Mouse (Mus musculus): ENCODE results near the gene Nudt11. TPM values are rescaled to one million over a fixed set of nuclear protein-coding genes. Genes with fewer than 3 reads are reported as not detected.
"Not testable (repeated sequence)": the region's sequence is repeated elsewhere in the genome, so short reads cannot be mapped to it uniquely, and the experiment has no call there.

Gene Nudt11
- total RNA-seq (2014; rRNA removed) (0.09 and 0.13 TPM in 2 replicates), polyA plus RNA-seq (2012; rRNA removed) (0.11 and 0.14 TPM in 2 replicates)

GRCm38 (mm10) chrX:6047066-6047935 is at the start of gene Nudt11:
Nudt11 (plus strand) TSS chrX:6047453.
- H3K79me2 ChIP-seq (ENCODE audit: control insufficient read depth, insufficient read depth, low read length); H3K27ac ChIP-seq (replicated peaks; ENCODE audit: insufficient read depth, low read depth, low read length); H3K4me1 ChIP-seq (ENCODE audit: control insufficient read depth, insufficient read depth, low read length); DNase-seq (ENCODE audit: extremely low read depth, low read depth, low spot score); H3K9ac ChIP-seq (ENCODE audit: low read depth, low read length); H3K36me3 ChIP-seq (ENCODE audit: control insufficient read depth, insufficient read depth, low read length); H3K27me3 ChIP-seq (ENCODE audit: control insufficient read depth, insufficient read depth, low read length); H3K4me3 ChIP-seq (ENCODE audit: insufficient read depth, low read depth, low read length): not testable (repeated sequence)
- WGBS: no CpG with 5 or more reads among the region's 121 CpGs

- not testable (repeated sequence) for DNase-seq (ENCODE audit: extremely low read depth, low read depth, low spot score); H3K4me3 ChIP-seq (ENCODE audit: insufficient read depth, low read depth, low read length); H3K27me3 ChIP-seq (ENCODE audit: control insufficient read depth, insufficient read depth, low read length); H3K4me1 ChIP-seq (ENCODE audit: control insufficient read depth, insufficient read depth, low read length); H3K9ac ChIP-seq (ENCODE audit: low read depth, low read length); H3K27ac ChIP-seq (replicated peaks; ENCODE audit: insufficient read depth, low read depth, low read length); H3K79me2 ChIP-seq (ENCODE audit: control insufficient read depth, insufficient read depth, low read length); H3K36me3 ChIP-seq (ENCODE audit: control insufficient read depth, insufficient read depth, low read length)
- 0% methylated on average over 7 of the region's 60 CpGs for WGBS
Observed at GRCm38 (mm10) chrX:6047936-6048614, 822 bp downstream of the Nudt11 start.

DNA sequence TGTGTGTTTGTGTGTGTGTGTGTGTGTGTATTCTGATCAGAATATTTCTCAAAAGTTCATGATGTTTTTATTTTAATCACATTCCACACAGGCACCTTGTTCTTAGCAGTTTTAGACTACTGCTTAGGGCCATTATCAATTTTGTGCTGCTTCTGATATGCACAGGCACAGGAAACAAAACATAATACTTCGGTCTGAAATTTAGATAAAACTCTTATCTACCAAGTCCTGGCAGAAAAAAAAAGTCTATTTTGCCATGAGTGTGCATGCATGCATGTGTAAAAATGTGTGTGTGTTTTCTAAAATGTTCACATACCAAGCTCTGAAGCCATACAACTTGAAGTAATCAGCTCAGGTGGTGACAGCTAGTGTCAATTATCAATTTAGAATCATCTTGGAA is 14.3 kb downstream of the Nudt11 start:
- Histone ChIP-seq H3K36me3 (ENCODE audit: control insufficient read depth, insufficient read depth, low read length) (no peaks in the 10 kb centered on the region), H3K4me3 (ENCODE audit: insufficient read depth, low read depth, low read length) (no peak overlapping the region), H3K79me2 (ENCODE audit: control insufficient read depth, insufficient read depth, low read length) (no peaks in the 10 kb centered on the region), H3K27ac (replicated peaks; ENCODE audit: insufficient read depth, low read depth, low read length) (no peak overlapping the region), H3K9ac (ENCODE audit: low read depth, low read length) (no peak overlapping the region), H3K27me3 (ENCODE audit: control insufficient read depth, insufficient read depth, low read length) (no peaks in the 10 kb centered on the region), H3K4me1 (ENCODE audit: control insufficient read depth, insufficient read depth, low read length) (no peaks in the 10 kb centered on the region)
- TF ChIP-seq POLR2A (IDR thresholded peaks at IDR 0.05; ENCODE audit: extremely low read depth, insufficient read depth, low read length): no peak
- TF ChIP-seq CTCF (IDR thresholded peaks at IDR 0.05; ENCODE audit: low read depth, low read length): no peak
- 55% methylated on average over 1 of the region's 1 CpGs for whole genome bisulfite sequencing
- DNase-seq (ENCODE audit: extremely low read depth, low read depth, low spot score): no peak

- H3K79me2 ChIP-seq (ENCODE audit: control insufficient read depth, insufficient read depth, low read length): no peaks in the 10 kb centered on the region
- DNase-seq (ENCODE audit: extremely low read depth, low read depth, low spot score): no peak
- H3K4me3 ChIP-seq (ENCODE audit: insufficient read depth, low read depth, low read length): no peak within 1 kb of the TSS
- TF ChIP-seq CTCF (IDR thresholded peaks at IDR 0.05; ENCODE audit: low read depth, low read length) (no peak), POLR2A (IDR thresholded peaks at IDR 0.05; ENCODE audit: extremely low read depth, insufficient read depth, low read length) (no peak)
- no peaks in the 10 kb centered on the region for H3K36me3 ChIP-seq (ENCODE audit: control insufficient read depth, insufficient read depth, low read length)
- H3K27ac ChIP-seq (replicated peaks; ENCODE audit: insufficient read depth, low read depth, low read length): no peak within 1 kb of the TSS
- no peaks in the 10 kb centered on the region for H3K27me3 ChIP-seq (ENCODE audit: control insufficient read depth, insufficient read depth, low read length)
- no peaks in the 10 kb centered on the region for H3K4me1 ChIP-seq (ENCODE audit: control insufficient read depth, insufficient read depth, low read length)
- WGBS: 90% methylated on average over 39 of the region's 39 CpGs
- no peak within 1 kb of the TSS for H3K9ac ChIP-seq (ENCODE audit: low read depth, low read length)
Observed at GRCm38 (mm10) chrX:6082954-6083680, 35.9 kb downstream of the Nudt11 start, which contains the start of gene AU022751. AU022751 (minus strand) TSS chrX:6083419.

GRCm38 (mm10) chrX:6091547-6091946 is 44.3 kb downstream of the Nudt11 start:
- Histone ChIP-seq H3K4me3 (ENCODE audit: insufficient read depth, low read depth, low read length) (no peak overlapping the region), H3K79me2 (ENCODE audit: control insufficient read depth, insufficient read depth, low read length) (no peaks in the 10 kb centered on the region), H3K36me3 (ENCODE audit: control insufficient read depth, insufficient read depth, low read length) (no peaks in the 10 kb centered on the region), H3K27ac (replicated peaks; ENCODE audit: insufficient read depth, low read depth, low read length) (no peak overlapping the region), H3K27me3 (ENCODE audit: control insufficient read depth, insufficient read depth, low read length) (0 out of 2 replicates have a peak, but pooled peaks cover 2% of the 10 kb centered on the region), H3K4me1 (ENCODE audit: control insufficient read depth, insufficient read depth, low read length) (no peaks in the 10 kb centered on the region), H3K9ac (ENCODE audit: low read depth, low read length) (no peak overlapping the region)
- 19% methylated on average over 12 of the region's 12 CpGs for whole genome bisulfite sequencing
- no peak for DNase-seq (ENCODE audit: extremely low read depth, low read depth, low spot score)
- no peak for TF ChIP-seq POLR2A (IDR thresholded peaks at IDR 0.05; ENCODE audit: extremely low read depth, insufficient read depth, low read length)
- TF ChIP-seq CTCF (IDR thresholded peaks at IDR 0.05; ENCODE audit: low read depth, low read length): no peak

Measured in liver, adult 2 months (tissue).